Mouse (Mus musculus) E14TG2a.4 (cell line): ENCODE data around the gene Scg3.

Experiments used
- CTCF ChIP-seq: conservative IDR thresholded peaks from 2 replicates; pipeline ENCODE4 v1.5.1; 2014; ENCODE audit warnings: low read length
- NANOG ChIP-seq: IDR thresholded peaks from 2 replicates; pipeline ENCODE4 v1.6.1; 2014; ENCODE audit warnings: borderline replicate concordance, low read length, mixed read lengths
- POU5F1 ChIP-seq: IDR thresholded peaks from 2 replicates; pipeline ENCODE4 v1.6.1; 2014; ENCODE audit warnings: low read length, borderline replicate concordance

DNA sequence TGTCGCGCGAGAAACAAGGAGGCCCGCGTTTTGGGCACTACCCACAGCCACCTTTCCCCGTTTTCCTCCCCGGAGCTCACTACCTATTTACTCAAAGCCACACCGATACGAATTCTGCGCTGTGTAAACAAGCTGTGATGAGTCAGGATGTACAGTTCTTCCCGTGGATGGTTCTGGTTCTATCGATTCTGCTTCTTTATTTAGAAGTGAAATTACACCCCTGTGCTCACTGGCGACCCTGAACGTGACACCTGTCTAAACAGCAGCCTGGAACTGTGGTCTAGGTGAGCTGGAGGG lies 57.6 kb downstream of the Scg3 start:
- TF ChIP-seq CTCF (no peak), NANOG (no peak), POU5F1 (no peak)
